In genomic region chr7:81829379-81829894, GRCm38 (mm10) we compare ENCODE assay signal across 8 mouse cellular contexts. TPM values are rescaled to one million over a fixed set of nuclear protein-coding genes. Genes with fewer than 3 reads are reported as not detected.
A peak's percentile ranks its signal among the peaks of the same experiment; 100 is the strongest.
DNase-seq lines count a peak whose midpoint lies in the region; ATAC-seq lines count a peak whose summit lies in the region.

Gene Btbd1 (minus strand): TSS chr7:81829431.

- H3K36me3 ChIP-seq in hindbrain, embryonic 12.5 days, result no peaks in the 10 kb centered on the region

- peak within 1 kb of the TSS; percentile 99 for H3K27ac ChIP-seq in hindbrain, embryonic 12.5 days

- peak; percentile 92 for DNase-seq in MN1 (ENCODE audit: low spot score)
- DNase-seq in cerebellum, adult 9-10 months, result peak; percentile 59
- DNase-seq in frontal cortex, postnatal 14 days (ENCODE audit: low spot score in 2 of 2), result peak; percentile 60 to 74
- DNase-seq in layer of hippocampus, postnatal 36 days, result peak; percentile 83 to 85
- peak; percentile 79 for DNase-seq in lung, postnatal 25 days (ENCODE audit: low spot score)
- peak; percentile 67 for DNase-seq in retina, adult 2 months (ENCODE audit: low read depth, low spot score)
- peak; percentile 95 for DNase-seq in thymus, postnatal 4 days

- peak within 1 kb of the TSS; percentile 88 for H3K9ac ChIP-seq in hindbrain, embryonic 12.5 days

- no peaks in the 10 kb centered on the region for H3K9me3 ChIP-seq in hindbrain, embryonic 12.5 days (replicated peaks)

- no peaks in the 10 kb centered on the region for H3K27me3 ChIP-seq in hindbrain, embryonic 12.5 days

- peak; percentile 92 for ATAC-seq in hindbrain, embryonic 12.5 days (ENCODE audit: low FRiP score)

- H3K4me3 ChIP-seq in hindbrain, embryonic 12.5 days, result peak within 1 kb of the TSS; percentile 88

- H3K4me1 ChIP-seq in hindbrain, embryonic 12.5 days, result peaks cover 37% of the 10 kb centered on the region

- 0% methylated on average over 57 of the region's 58 CpGs for WGBS in hindbrain, embryonic 12.5 days

- peak within 1 kb of the TSS; percentile 76 for H3K4me2 ChIP-seq in hindbrain, embryonic 12.5 days (replicated peaks)

RNA-seq across cellular contexts. Expression of gene Btbd1, which starts in this region (rescaled TPM):
- 110 and 111 TPM in 2 replicates for polyA plus RNA-seq in hindbrain, embryonic 12.5 days (2016; fragmentation: Nextera tagmentation; extraction: Ambion mirVana)
- 100 to 1,000 TPM; 103 to 117 TPM for total RNA-seq in layer of hippocampus, postnatal 36 days (2021)

Comparison
In these comparisons a context has a peak if more than half of its experiments do, and no peak if none do; other contexts are left out.
1. Peak in every context shown above with its lines: DNase-seq, ATAC-seq, H3K4me3 ChIP-seq and H3K27ac ChIP-seq.